Mouse (Mus musculus): ENCODE results near the gene Mfsd5. TPM values are rescaled to one million over a fixed set of nuclear protein-coding genes. Genes with fewer than 3 reads are reported as not detected.

The Mfsd5 gene
- polyA plus RNA-seq (2015; fragmentation: Nextera tagmentation; extraction: Ambion mirVana): 24.9 and 25.6 TPM in 2 replicates

GRCm38 (mm10) chr15:102279092-102279782, at the start of gene Mfsd5:
TSS of gene Mfsd5 (plus strand) at chr15:102279454.
- peak within 1 kb of the TSS; percentile 76 for H3K9ac ChIP-seq
- H3K36me3 ChIP-seq (replicated peaks): peaks cover 20% of the 10 kb centered on the region
- H3K27ac ChIP-seq (replicated peaks): peak within 1 kb of the TSS; percentile 77
- no peaks in the 10 kb centered on the region for H3K9me3 ChIP-seq (replicated peaks)
- H3K27me3 ChIP-seq: no peaks in the 10 kb centered on the region
- peak; percentile 92 for ATAC-seq (ENCODE audit: insufficient read depth)
- peak within 1 kb of the TSS; percentile 87 for H3K4me2 ChIP-seq
- H3K4me3 ChIP-seq (replicated peaks): peak within 1 kb of the TSS; percentile 77
- peaks cover 55% of the 10 kb centered on the region for H3K4me1 ChIP-seq (replicated peaks)
- WGBS (ENCODE audit: insufficient replicate concordance): under 1% methylated on average over 65 of the region's 65 CpGs

- H3K36me3 ChIP-seq (replicated peaks): no peaks in the 10 kb centered on the region
- no peaks in the 10 kb centered on the region for H3K27me3 ChIP-seq
- no peak overlapping the region for H3K9ac ChIP-seq
- H3K4me3 ChIP-seq (replicated peaks): peak overlapping the region; percentile 39
- no peak overlapping the region for H3K27ac ChIP-seq (replicated peaks)
- H3K4me2 ChIP-seq: peak overlapping the region; percentile 64
- 66% methylated on average over 17 of the region's 17 CpGs for WGBS (ENCODE audit: insufficient replicate concordance)
- no peak for ATAC-seq (ENCODE audit: insufficient read depth)
- peaks cover 60% of the 10 kb centered on the region for H3K4me1 ChIP-seq (replicated peaks)
- H3K9me3 ChIP-seq (replicated peaks): no peaks in the 10 kb centered on the region
These were observed 48.6 kb upstream of the Mfsd5 start for GRCm38 (mm10) chr15:102230408-102231321.

- ATAC-seq (ENCODE audit: insufficient read depth): peak; percentile 87
- Histone ChIP-seq H3K4me3 (replicated peaks) (peak within 1 kb of the TSS; percentile 39), H3K27ac (replicated peaks) (peak within 1 kb of the TSS; percentile 45; the same call in 1 of the 2 replicates), H3K27me3 (peaks cover 5% of the 10 kb centered on the region; the same call in 1 of the 2 replicates), H3K4me1 (replicated peaks) (peaks cover 59% of the 10 kb centered on the region), H3K9me3 (replicated peaks) (no peaks in the 10 kb centered on the region), H3K4me2 (peak within 1 kb of the TSS; percentile 64), H3K9ac (no peak within 1 kb of the TSS), H3K36me3 (replicated peaks) (no peaks in the 10 kb centered on the region)
- WGBS (ENCODE audit: insufficient replicate concordance): 12% methylated on average over 6 of the region's 6 CpGs
These were observed 47.5 kb upstream of the Mfsd5 start, which contains the start of gene Itgb7 for GRCm38 (mm10) chr15:102231748-102232147. TSS of gene Itgb7 (minus strand) at chr15:102231944.

GRCm38 (mm10) chr15:102232764-102233163, 46.5 kb upstream of the Mfsd5 start:
- Histone ChIP-seq H3K27me3 (peaks cover 5% of the 10 kb centered on the region; the same call in 1 of the 2 replicates), H3K9ac (no peak overlapping the region), H3K9me3 (replicated peaks) (no peaks in the 10 kb centered on the region), H3K4me2 (no peak overlapping the region), H3K4me3 (replicated peaks) (no peak overlapping the region), H3K4me1 (replicated peaks) (peaks cover 53% of the 10 kb centered on the region), H3K27ac (replicated peaks) (no peak overlapping the region), H3K36me3 (replicated peaks) (no peaks in the 10 kb centered on the region)
- 74% methylated on average over 7 of the region's 7 CpGs for WGBS (ENCODE audit: insufficient replicate concordance)
- no peak for ATAC-seq (ENCODE audit: insufficient read depth)

GRCm38 (mm10) chr15:102233896-102234295, 45.4 kb upstream of the Mfsd5 start:
- Histone ChIP-seq H3K36me3 (replicated peaks) (no peaks in the 10 kb centered on the region), H3K27me3 (peaks cover 9% of the 10 kb centered on the region), H3K9me3 (replicated peaks) (no peaks in the 10 kb centered on the region), H3K4me2 (no peak overlapping the region), H3K9ac (no peak overlapping the region), H3K27ac (replicated peaks) (no peak overlapping the region), H3K4me3 (replicated peaks) (no peak overlapping the region), H3K4me1 (replicated peaks) (peaks cover 53% of the 10 kb centered on the region)
- WGBS (ENCODE audit: insufficient replicate concordance): 0% methylated on average over 2 of the region's 2 CpGs
- ATAC-seq (ENCODE audit: insufficient read depth): no peak

GRCm38 (mm10) chr15:102235371-102236027, 43.8 kb upstream of the Mfsd5 start:
- H3K27ac ChIP-seq (replicated peaks): no peak overlapping the region
- H3K4me3 ChIP-seq (replicated peaks): peak overlapping the region; percentile 7
- peaks cover 22% of the 10 kb centered on the region for H3K27me3 ChIP-seq
- no peak for ATAC-seq (ENCODE audit: insufficient read depth)
- H3K9me3 ChIP-seq (replicated peaks): no peaks in the 10 kb centered on the region
- H3K4me2 ChIP-seq: peak overlapping the region; percentile 46
- no peaks in the 10 kb centered on the region for H3K36me3 ChIP-seq (replicated peaks)
- peaks cover 53% of the 10 kb centered on the region for H3K4me1 ChIP-seq (replicated peaks)
- WGBS (ENCODE audit: insufficient replicate concordance): 21% methylated on average over 21 of the region's 21 CpGs
- no peak overlapping the region for H3K9ac ChIP-seq

GRCm38 (mm10) chr15:102238543-102239259, 40.6 kb upstream of the Mfsd5 start:
- Histone ChIP-seq H3K4me1 (replicated peaks) (peaks cover 37% of the 10 kb centered on the region), H3K9ac (no peak overlapping the region), H3K36me3 (replicated peaks) (no peaks in the 10 kb centered on the region), H3K27ac (replicated peaks) (no peak overlapping the region), H3K4me3 (replicated peaks) (no peak overlapping the region), H3K27me3 (peaks cover 51% of the 10 kb centered on the region), H3K9me3 (replicated peaks) (no peaks in the 10 kb centered on the region), H3K4me2 (no peak overlapping the region)
- ATAC-seq (ENCODE audit: insufficient read depth): no peak
- 72% methylated on average over 14 of the region's 14 CpGs for WGBS (ENCODE audit: insufficient replicate concordance)

- no peaks in the 10 kb centered on the region for H3K9me3 ChIP-seq (replicated peaks)
- WGBS (ENCODE audit: insufficient replicate concordance): 10% methylated on average over 9 of the region's 9 CpGs
- H3K4me3 ChIP-seq (replicated peaks): no peak overlapping the region
- H3K27ac ChIP-seq (replicated peaks): no peak overlapping the region
- no peak for ATAC-seq (ENCODE audit: insufficient read depth)
- H3K4me2 ChIP-seq: no peak overlapping the region
- peaks cover 56% of the 10 kb centered on the region for H3K27me3 ChIP-seq
- H3K9ac ChIP-seq: no peak overlapping the region
- H3K4me1 ChIP-seq (replicated peaks): peaks cover 32% of the 10 kb centered on the region
- no peaks in the 10 kb centered on the region for H3K36me3 ChIP-seq (replicated peaks)
These were observed 40.0 kb upstream of the Mfsd5 start for GRCm38 (mm10) chr15:102239260-102239590.

- peaks cover 31% of the 10 kb centered on the region for H3K4me1 ChIP-seq (replicated peaks)
- no peak overlapping the region for H3K4me2 ChIP-seq
- H3K27me3 ChIP-seq: peaks cover 63% of the 10 kb centered on the region
- no peak overlapping the region for H3K4me3 ChIP-seq (replicated peaks)
- H3K9me3 ChIP-seq (replicated peaks): no peaks in the 10 kb centered on the region
- H3K9ac ChIP-seq: no peak overlapping the region
- ATAC-seq (ENCODE audit: insufficient read depth): no peak
- H3K27ac ChIP-seq (replicated peaks): no peak overlapping the region
- 54% methylated on average over 11 of the region's 11 CpGs for WGBS (ENCODE audit: insufficient replicate concordance)
- H3K36me3 ChIP-seq (replicated peaks): no peaks in the 10 kb centered on the region
These were observed 39.4 kb upstream of the Mfsd5 start for GRCm38 (mm10) chr15:102239851-102240250.

GRCm38 (mm10) chr15:102240607-102241006, 38.6 kb upstream of the Mfsd5 start:
- Histone ChIP-seq H3K9ac (no peak overlapping the region), H3K4me2 (no peak overlapping the region), H3K36me3 (replicated peaks) (no peaks in the 10 kb centered on the region), H3K27ac (replicated peaks) (no peak overlapping the region), H3K9me3 (replicated peaks) (no peaks in the 10 kb centered on the region), H3K4me1 (replicated peaks) (peaks cover 31% of the 10 kb centered on the region), H3K27me3 (peaks cover 70% of the 10 kb centered on the region), H3K4me3 (replicated peaks) (no peak overlapping the region)
- peak; percentile 17; the same call in 1 of the 2 replicates for ATAC-seq (ENCODE audit: insufficient read depth)
- WGBS (ENCODE audit: insufficient replicate concordance): 66% methylated on average over 4 of the region's 4 CpGs

All from liver, embryonic 15.5 days (tissue).